Mouse (Mus musculus): ENCODE measurements around the gene Itgb5. TPM values are rescaled to one million over a fixed set of nuclear protein-coding genes. Genes with fewer than 3 reads are reported as not detected.

Itgb5 gene
- polyA plus RNA-seq, 1 experiment from 2014 or later = 49.8 TPM

- no peaks in the 10 kb centered on the region for H3K36me3 ChIP-seq
- WGBS = 78% methylated on average over 5 of the region's 5 CpGs
- H3K4me1 ChIP-seq = peaks cover 8% of the 10 kb centered on the region
- no peak for ATAC-seq (ENCODE audit: borderline replicate concordance, extremely low read depth, low FRiP score, low TSS enrichment)
- H3K27ac ChIP-seq = no peak overlapping the region
- no peak overlapping the region for H3K4me3 ChIP-seq
- H3K27me3 ChIP-seq = no peaks in the 10 kb centered on the region
- no peak overlapping the region for H3K9ac ChIP-seq
- H3K9me3 ChIP-seq = no peaks in the 10 kb centered on the region
- H3K4me2 ChIP-seq = no peak overlapping the region
These were observed 33.8 kb downstream of the Itgb5 start for GRCm38 (mm10) chr16:33863208-33863751.

GRCm38 (mm10) chr16:33870224-33870785 lies 40.8 kb downstream of the Itgb5 start:
- Histone ChIP-seq H3K27me3 (no peaks in the 10 kb centered on the region), H3K9ac (no peak overlapping the region), H3K36me3 (no peaks in the 10 kb centered on the region), H3K4me2 (no peak overlapping the region), H3K27ac (no peak overlapping the region), H3K4me3 (no peak overlapping the region), H3K4me1 (peaks cover 18% of the 10 kb centered on the region), H3K9me3 (no peaks in the 10 kb centered on the region)
- 82% methylated on average over 3 of the region's 3 CpGs for WGBS
- no peak for ATAC-seq (ENCODE audit: borderline replicate concordance, extremely low read depth, low FRiP score, low TSS enrichment)

- Histone ChIP-seq H3K36me3 (no peaks in the 10 kb centered on the region; the same call in 1 of the 2 replicates), H3K4me1 (peaks cover 18% of the 10 kb centered on the region), H3K4me2 (no peak overlapping the region), H3K9ac (no peak overlapping the region), H3K27ac (no peak overlapping the region), H3K9me3 (no peaks in the 10 kb centered on the region), H3K27me3 (no peaks in the 10 kb centered on the region), H3K4me3 (no peak overlapping the region)
- ATAC-seq (ENCODE audit: borderline replicate concordance, extremely low read depth, low FRiP score, low TSS enrichment) = no peak
- 70% methylated on average over 13 of the region's 13 CpGs for WGBS
These were observed 41.7 kb downstream of the Itgb5 start for GRCm38 (mm10) chr16:33870988-33871758.

GRCm38 (mm10) chr16:33871865-33872443 lies 42.5 kb downstream of the Itgb5 start:
- H3K4me1 ChIP-seq = peaks cover 21% of the 10 kb centered on the region
- no peak overlapping the region for H3K9ac ChIP-seq
- no peaks in the 10 kb centered on the region for H3K9me3 ChIP-seq
- 69% methylated on average over 14 of the region's 14 CpGs for WGBS
- peak; percentile 39; the same call in 1 of the 2 replicates for ATAC-seq (ENCODE audit: borderline replicate concordance, extremely low read depth, low FRiP score, low TSS enrichment)
- H3K4me2 ChIP-seq = no peak overlapping the region
- no peaks in the 10 kb centered on the region for H3K27me3 ChIP-seq
- no peak overlapping the region; the same call in 1 of the 2 replicates for H3K27ac ChIP-seq
- H3K4me3 ChIP-seq = no peak overlapping the region
- H3K36me3 ChIP-seq = no peaks in the 10 kb centered on the region; the same call in 1 of the 2 replicates

- no peak overlapping the region for H3K4me3 ChIP-seq
- no peaks in the 10 kb centered on the region for H3K27me3 ChIP-seq
- no peaks in the 10 kb centered on the region; the same call in 1 of the 2 replicates for H3K36me3 ChIP-seq
- peaks cover 34% of the 10 kb centered on the region for H3K4me1 ChIP-seq
- no peak overlapping the region for H3K9ac ChIP-seq
- WGBS = 65% methylated on average over 7 of the region's 7 CpGs
- ATAC-seq (ENCODE audit: borderline replicate concordance, extremely low read depth, low FRiP score, low TSS enrichment) = no peak
- no peak overlapping the region for H3K27ac ChIP-seq
- no peak overlapping the region for H3K4me2 ChIP-seq
- no peaks in the 10 kb centered on the region for H3K9me3 ChIP-seq
These were observed 43.8 kb downstream of the Itgb5 start for GRCm38 (mm10) chr16:33873282-33873681.

GRCm38 (mm10) chr16:33878041-33878783 lies 48.7 kb downstream of the Itgb5 start:
- no peak overlapping the region for H3K9ac ChIP-seq
- ATAC-seq (ENCODE audit: borderline replicate concordance, extremely low read depth, low FRiP score, low TSS enrichment) = peak; percentile 41; the same call in 1 of the 2 replicates
- 41% methylated on average over 6 of the region's 6 CpGs for WGBS
- no peaks in the 10 kb centered on the region for H3K27me3 ChIP-seq
- no peak overlapping the region for H3K4me3 ChIP-seq
- peak overlapping the region; percentile 68 for H3K27ac ChIP-seq
- no peaks in the 10 kb centered on the region; the same call in 1 of the 2 replicates for H3K36me3 ChIP-seq
- H3K4me2 ChIP-seq = no peak overlapping the region
- H3K4me1 ChIP-seq = peaks cover 39% of the 10 kb centered on the region
- H3K9me3 ChIP-seq = no peaks in the 10 kb centered on the region

- WGBS = 45% methylated on average over 6 of the region's 6 CpGs
- Histone ChIP-seq H3K9ac (no peak overlapping the region), H3K4me2 (no peak overlapping the region), H3K27ac (no peak overlapping the region), H3K27me3 (no peaks in the 10 kb centered on the region), H3K4me1 (peaks cover 45% of the 10 kb centered on the region), H3K36me3 (no peaks in the 10 kb centered on the region; the same call in 1 of the 2 replicates), H3K9me3 (no peaks in the 10 kb centered on the region), H3K4me3 (no peak overlapping the region)
- no peak for ATAC-seq (ENCODE audit: borderline replicate concordance, extremely low read depth, low FRiP score, low TSS enrichment)
These were observed 49.6 kb downstream of the Itgb5 start for GRCm38 (mm10) chr16:33879031-33879430.

GRCm38 (mm10) chr16:33879556-33879955 lies 50.1 kb downstream of the Itgb5 start:
- H3K4me2 ChIP-seq = no peak overlapping the region
- H3K4me1 ChIP-seq = peaks cover 50% of the 10 kb centered on the region
- H3K4me3 ChIP-seq = no peak overlapping the region
- WGBS = 33% methylated on average over 4 of the region's 4 CpGs
- no peak for ATAC-seq (ENCODE audit: borderline replicate concordance, extremely low read depth, low FRiP score, low TSS enrichment)
- no peak overlapping the region for H3K9ac ChIP-seq
- H3K9me3 ChIP-seq = no peaks in the 10 kb centered on the region
- no peaks in the 10 kb centered on the region for H3K27me3 ChIP-seq
- H3K36me3 ChIP-seq = no peaks in the 10 kb centered on the region; the same call in 1 of the 2 replicates
- no peak overlapping the region for H3K27ac ChIP-seq

GRCm38 (mm10) chr16:33880765-33881164 lies 51.3 kb downstream of the Itgb5 start:
- Histone ChIP-seq H3K4me3 (no peak overlapping the region), H3K4me2 (no peak overlapping the region), H3K9me3 (no peaks in the 10 kb centered on the region), H3K36me3 (no peaks in the 10 kb centered on the region; the same call in 1 of the 2 replicates), H3K27me3 (no peaks in the 10 kb centered on the region), H3K9ac (no peak overlapping the region), H3K4me1 (peaks cover 62% of the 10 kb centered on the region), H3K27ac (no peak overlapping the region)
- 96% methylated on average over 4 of the region's 4 CpGs for WGBS
- no peak for ATAC-seq (ENCODE audit: borderline replicate concordance, extremely low read depth, low FRiP score, low TSS enrichment)

GRCm38 (mm10) chr16:33882540-33882939 lies 53.1 kb downstream of the Itgb5 start:
- no peaks in the 10 kb centered on the region for H3K36me3 ChIP-seq
- no peaks in the 10 kb centered on the region for H3K27me3 ChIP-seq
- no peak overlapping the region for H3K9ac ChIP-seq
- H3K27ac ChIP-seq = peak overlapping the region; percentile 76
- WGBS = 29% methylated on average over 4 of the region's 4 CpGs
- no peak overlapping the region for H3K4me2 ChIP-seq
- H3K4me3 ChIP-seq = no peak overlapping the region
- peaks cover 68% of the 10 kb centered on the region for H3K4me1 ChIP-seq
- no peaks in the 10 kb centered on the region for H3K9me3 ChIP-seq
- ATAC-seq (ENCODE audit: borderline replicate concordance, extremely low read depth, low FRiP score, low TSS enrichment) = peak; percentile 78

All from lung, embryonic 15.5 days (tissue).